Mouse (Mus musculus) embryonic fibroblast, embryonic 13.5 days (primary cell): ENCODE data around the gene Gbx1.

ENCODE experiments used
- CTCF ChIP-seq: IDR thresholded peaks from 2 replicates; pipeline ENCODE4 v1.5.1; 2011; ENCODE audit warnings: mild to moderate bottlenecking, control low read depth, low read length, moderate library complexity, borderline replicate concordance; ENCODE audit not compliant: insufficient read depth
- POLR2A ChIP-seq: IDR thresholded peaks from 2 replicates; pipeline ENCODE4 v1.6.1; 2011; ENCODE audit warnings: low read depth, mild to moderate bottlenecking, control low read depth, low read length, moderate library complexity

DNA sequence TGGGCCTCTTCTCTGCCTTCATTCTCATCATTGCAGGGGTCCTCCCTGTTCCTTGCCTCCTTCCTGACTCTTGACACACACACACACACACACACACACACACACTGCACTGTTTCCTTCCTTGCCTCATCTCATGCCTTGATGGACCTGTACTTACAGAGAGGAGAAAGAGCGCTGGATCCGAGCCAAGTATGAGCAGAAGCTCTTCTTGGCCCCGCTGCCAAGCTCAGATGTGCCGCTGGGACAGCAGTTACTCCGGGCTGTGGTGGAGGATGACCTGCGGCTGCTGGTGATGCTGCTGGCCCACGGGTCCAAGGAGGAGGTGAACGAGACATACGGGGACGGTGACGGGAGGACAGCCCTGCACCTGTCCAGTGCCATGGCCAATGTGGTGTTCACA is 26.2 kb downstream of the Gbx1 start:
- TF ChIP-seq CTCF (no peak), POLR2A (no peak)
